Mouse (Mus musculus) erythroid progenitor cell, adult 5-6 weeks (primary cell): ENCODE results near the gene Teddm2. TPM values are rescaled to one million over a fixed set of nuclear protein-coding genes. Genes with fewer than 3 reads are reported as not detected.
"Not testable (repeated sequence)": the region's sequence is repeated elsewhere in the genome, so short reads cannot be mapped to it uniquely, and the experiment has no call there.

Source experiments
- ATAC-seq: replicated peaks from 2 replicates; pipeline ENCODE4 v1.8.0; 2016; ENCODE audit warnings: moderate number of reproducible peaks, mild to moderate bottlenecking, moderate TSS enrichment, inconsistent platforms; ENCODE audit not compliant: poor library complexity, low FRiP score, severe bottlenecking
- total RNA-seq, 2 experiments: library from RNA; stranded (forward) in 1 of 2; stranded (reverse) in 1 of 2; fragments of 150-400 nt in 1 of 2; fragments of 186-747, 209-891 nt in 1 of 2; gene quantifications; 2 replicates each; pipeline versions ENCODE4 v1.2.3 to v1.2.4; 2015 to 2017; ENCODE audit warnings: low replicate concordance in 2 of 2

Teddm2 gene
- total RNA-seq, 2 experiments from 2014 or later, result 0.61 TPM; not detected in 1

DNA sequence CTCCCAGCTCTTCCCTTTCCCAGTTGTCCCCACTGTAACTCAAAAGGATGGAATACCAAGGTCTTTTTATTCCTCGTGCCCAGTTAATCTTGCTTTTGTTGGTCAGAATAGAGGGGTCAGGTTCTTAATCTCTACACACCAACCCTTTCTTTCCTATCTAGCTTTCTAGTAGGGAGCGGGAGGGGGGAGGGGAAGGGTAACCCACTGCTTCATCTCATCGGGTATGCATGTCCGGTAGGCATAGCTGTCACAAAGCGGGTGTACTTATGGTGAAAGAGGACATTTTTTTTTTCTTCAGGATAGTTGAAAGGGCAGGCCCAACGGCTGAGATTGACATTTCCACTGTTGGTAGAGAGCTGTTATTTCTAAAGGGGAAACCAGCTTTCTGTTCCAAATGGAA is 8.2 kb upstream of the Teddm2 start:
- ATAC-seq, result no peak

DNA sequence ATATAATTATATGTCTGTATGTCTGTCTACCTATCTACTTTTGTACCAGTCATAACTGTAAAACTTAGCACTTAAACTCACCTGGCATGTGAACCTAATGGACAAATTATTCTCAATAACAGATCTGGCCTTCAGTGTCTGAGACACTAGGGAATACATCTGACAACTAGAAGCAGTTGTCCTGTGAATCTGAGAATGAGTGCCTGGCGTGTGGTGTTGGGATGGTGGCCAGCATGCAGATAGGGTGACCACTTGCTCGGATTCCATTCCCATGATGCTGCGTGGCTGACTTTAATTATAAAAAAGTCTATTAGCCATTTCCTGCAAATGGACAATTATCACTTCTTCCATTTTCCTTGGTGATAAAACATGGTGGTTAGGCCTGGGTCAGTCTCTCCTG is 5.9 kb upstream of the Teddm2 start:
- ATAC-seq, result no peak

GRCm38 (mm10) chr1:153904236-153904635 is 4.2 kb upstream of the Teddm2 start:
- ATAC-seq, result no peak

- no peak for ATAC-seq
These were observed 3.0 kb upstream of the Teddm2 start for GRCm38 (mm10) chr1:153903006-153903405.

GRCm38 (mm10) chr1:153900860-153901730 is 1.1 kb upstream of the Teddm2 start:
- peak; percentile 28 for ATAC-seq

- ATAC-seq, result peak; percentile 20; the same call in 1 of the 2 replicates
These were observed 353 bp upstream of the Teddm2 start for GRCm38 (mm10) chr1:153900381-153900780.

- no peak for ATAC-seq
These were observed 868 bp downstream of the Teddm2 start for GRCm38 (mm10) chr1:153898989-153899730.

- ATAC-seq, result no peak
These were observed 2.8 kb downstream of the Teddm2 start for GRCm38 (mm10) chr1:153897196-153897595.

- ATAC-seq, result 0 out of 2 replicates have a peak, but pooled peaks have one; percentile 37
These were observed 5.0 kb downstream of the Teddm2 start for GRCm38 (mm10) chr1:153894979-153895378.

GRCm38 (mm10) chr1:153894201-153894893 is 5.7 kb downstream of the Teddm2 start:
- no peak for ATAC-seq

- ATAC-seq, result no peak
These were observed 6.3 kb downstream of the Teddm2 start for GRCm38 (mm10) chr1:153893746-153894145.

DNA sequence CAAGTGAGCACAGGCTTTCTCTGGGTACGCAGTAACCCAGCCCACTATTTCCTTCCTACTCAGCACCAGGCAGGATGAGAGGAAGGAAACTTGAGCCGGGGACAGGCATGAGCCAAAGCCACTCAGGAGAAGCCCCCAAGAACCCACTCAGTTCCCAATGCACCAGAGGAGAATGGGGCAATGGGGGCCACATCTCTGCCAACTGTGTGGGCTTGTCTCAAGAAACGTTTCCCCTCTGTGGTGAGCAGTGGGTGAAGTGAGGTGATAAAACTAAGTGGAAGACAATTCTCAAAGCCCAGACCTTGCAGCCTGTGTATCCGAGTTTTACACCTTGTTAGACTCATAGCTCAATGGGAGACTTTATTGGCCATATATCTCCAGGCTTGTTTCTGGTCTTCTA is 8.6 kb downstream of the Teddm2 start, which contains the start of gene Teddm1a:
Gene Teddm1a, plus strand, starts transcription at position 301 of the 400 bp plus-strand sequence.
- ATAC-seq, result no peak

GRCm38 (mm10) chr1:153890121-153890520 is 9.9 kb downstream of the Teddm2 start:
- no peak for ATAC-seq

DNA sequence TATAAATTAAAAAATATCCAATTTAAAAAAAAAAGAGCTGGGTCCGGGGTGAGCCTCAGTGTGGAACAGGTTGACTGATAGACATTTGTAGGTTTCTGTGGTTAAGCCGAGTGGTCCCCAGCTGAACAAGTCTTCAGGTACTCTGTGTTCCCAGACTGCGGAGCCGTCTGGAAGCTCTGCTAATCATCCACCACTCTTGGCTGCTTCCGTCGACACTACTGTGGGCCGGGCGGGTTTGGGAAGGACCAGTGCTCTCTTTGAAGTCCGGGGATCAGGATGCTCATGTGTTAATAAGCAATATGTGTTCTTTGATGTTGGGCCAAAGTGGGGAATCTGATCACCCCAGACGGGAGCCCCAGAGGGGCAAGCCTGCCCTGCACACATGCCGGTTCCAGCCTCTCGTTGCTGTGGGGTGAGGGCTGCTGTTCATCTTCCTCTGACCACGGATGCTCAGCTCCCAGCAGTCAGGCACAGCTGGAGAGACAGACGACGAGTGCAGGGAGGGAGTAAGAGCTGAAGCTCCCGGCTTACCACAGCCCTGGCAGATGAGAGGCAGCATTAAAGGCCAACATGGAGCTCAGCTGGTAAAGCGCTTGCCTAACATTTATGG is 13.9 kb downstream of the Teddm2 start:
- ATAC-seq, result no peak

- ATAC-seq, result not testable (repeated sequence)
These were observed 19.6 kb downstream of the Teddm2 start for GRCm38 (mm10) chr1:153880391-153880790.

DNA sequence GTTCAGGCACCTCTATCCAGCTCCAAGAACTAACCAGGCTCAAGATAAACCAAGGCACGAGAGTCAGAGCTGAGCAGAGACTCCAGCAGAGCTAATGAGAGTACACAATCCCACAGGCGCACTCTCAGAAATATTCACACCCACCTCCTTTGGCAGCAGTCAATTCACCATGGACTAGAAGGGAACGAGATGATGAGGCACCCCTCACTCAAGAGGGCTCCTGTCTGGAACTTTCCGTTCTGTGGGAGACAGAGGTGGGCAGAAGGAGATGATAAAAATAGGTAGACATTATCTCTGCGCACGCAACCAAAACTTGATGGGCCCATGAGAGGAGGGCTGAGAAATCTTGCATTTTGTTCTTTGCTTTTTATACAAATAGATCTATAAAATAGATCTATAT is 26.0 kb downstream of the Teddm2 start, which contains the start of gene Teddm1b:
Gene Teddm1b, plus strand, starts transcription at position 301 of the 400 bp plus-strand sequence.
- ATAC-seq, result no peak

DNA sequence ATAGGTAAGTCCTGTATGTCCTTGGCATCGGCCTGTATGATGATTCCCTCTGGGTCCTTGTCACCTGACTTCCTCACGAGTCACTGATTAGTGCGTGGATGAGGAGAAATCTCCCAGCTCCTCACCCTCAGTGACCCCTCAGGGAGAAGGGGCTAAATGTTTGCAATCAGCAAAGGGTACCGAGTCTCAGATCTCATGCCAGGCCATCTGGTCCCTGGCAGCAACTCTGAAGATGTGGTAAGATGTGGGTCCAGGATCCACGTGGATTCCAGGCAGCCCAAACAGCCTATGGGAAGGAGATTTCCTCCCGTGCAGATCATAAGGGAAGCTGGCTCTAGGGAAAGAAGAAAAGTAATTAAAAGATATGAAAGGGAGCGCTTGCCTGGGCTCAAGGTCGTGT is 44.1 kb downstream of the Teddm2 start:
- ATAC-seq, result no peak

GRCm38 (mm10) chr1:153852696-153853095 is 47.3 kb downstream of the Teddm2 start:
- ATAC-seq, result not testable (repeated sequence)

DNA sequence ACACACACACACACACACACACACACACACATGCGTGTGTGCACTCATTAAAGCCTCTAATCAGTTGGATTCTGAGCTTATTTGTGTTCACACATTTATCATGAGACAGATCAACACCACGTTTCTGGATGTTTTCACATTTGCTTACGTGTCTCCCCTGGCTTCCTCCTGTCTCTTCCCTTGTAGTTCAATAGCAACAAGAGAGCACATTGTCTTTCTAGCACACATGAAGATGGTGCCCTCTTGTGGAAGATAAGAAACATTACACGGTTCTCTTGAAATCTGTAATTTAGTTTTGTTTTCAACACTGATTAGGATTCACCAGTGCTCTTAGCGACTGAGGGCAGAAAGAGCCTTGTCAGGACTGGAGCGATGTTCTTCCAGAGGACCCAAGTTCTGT is 53.2 kb downstream of the Teddm2 start:
- ATAC-seq, result no peak

DNA sequence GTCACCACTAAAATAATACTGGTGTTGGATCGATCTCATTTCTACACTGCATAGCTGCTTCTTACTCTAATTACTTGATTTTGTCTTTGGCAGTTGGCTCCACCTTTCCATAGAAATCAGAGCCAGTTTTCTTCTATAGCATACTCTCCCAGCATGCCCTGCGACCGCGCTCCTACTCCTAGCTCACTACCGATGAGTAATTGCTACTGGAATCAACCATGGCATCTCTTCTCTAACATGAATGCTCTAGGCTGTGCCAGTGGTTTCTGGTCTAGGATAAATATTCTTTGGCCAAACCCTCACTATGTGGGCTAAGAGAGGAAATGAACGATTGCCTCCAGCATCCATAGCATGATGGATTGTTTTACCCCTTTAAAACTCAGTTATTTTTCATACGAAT is 53.6 kb downstream of the Teddm2 start:
- no peak for ATAC-seq
